Mouse (Mus musculus) cortical plate, adult 2 months (tissue): Measurements from ENCODE around the gene Cdc25b.

Experiments used
- CTCF ChIP-seq: fragments of 200-500 bp; IDR thresholded peaks from 2 replicates; pipeline ENCODE4 v1.5.1; 2011; ENCODE audit warnings: mild to moderate bottlenecking, control low read depth, low read length; ENCODE audit not compliant: insufficient read depth; ENCODE audit errors: extremely low read depth
- POLR2A ChIP-seq: fragments of 200-500 bp; IDR thresholded peaks from 2 replicates; pipeline ENCODE4 v1.6.1; 2011; ENCODE audit warnings: mild to moderate bottlenecking, low read length, control low read depth; ENCODE audit not compliant: insufficient read depth; ENCODE audit errors: extremely low read depth

DNA sequence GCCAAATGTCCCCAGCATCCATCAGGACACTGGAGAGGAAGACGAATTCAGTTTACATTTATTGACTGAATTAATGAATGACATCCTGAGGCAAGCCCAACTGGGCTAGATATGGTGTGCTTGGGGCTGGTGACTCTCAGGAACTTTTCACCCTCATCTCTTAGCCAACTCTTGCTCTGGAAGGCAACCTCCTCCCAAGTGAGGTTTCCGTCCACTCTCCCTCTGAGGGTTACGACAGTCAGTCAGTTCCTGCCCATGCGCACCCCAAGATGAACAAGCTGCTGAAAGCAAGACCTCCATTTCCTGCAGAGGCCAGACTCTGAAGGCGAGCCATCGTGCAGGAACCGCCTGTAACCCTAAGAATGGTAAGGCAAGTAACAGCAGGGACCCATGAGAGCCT is 29.8 kb upstream of the Cdc25b start:
- TF ChIP-seq CTCF (no peak), POLR2A (no peak)
